Mouse (Mus musculus): ENCODE data around the gene Psen1. TPM values are rescaled to one million over a fixed set of nuclear protein-coding genes. Genes with fewer than 3 reads are reported as not detected.
A peak's percentile ranks its signal among the peaks of the same experiment; 100 is the strongest.

The Psen1 gene
- polyA plus RNA-seq, 1 experiment from 2014 or later, result 76.9 TPM

DNA sequence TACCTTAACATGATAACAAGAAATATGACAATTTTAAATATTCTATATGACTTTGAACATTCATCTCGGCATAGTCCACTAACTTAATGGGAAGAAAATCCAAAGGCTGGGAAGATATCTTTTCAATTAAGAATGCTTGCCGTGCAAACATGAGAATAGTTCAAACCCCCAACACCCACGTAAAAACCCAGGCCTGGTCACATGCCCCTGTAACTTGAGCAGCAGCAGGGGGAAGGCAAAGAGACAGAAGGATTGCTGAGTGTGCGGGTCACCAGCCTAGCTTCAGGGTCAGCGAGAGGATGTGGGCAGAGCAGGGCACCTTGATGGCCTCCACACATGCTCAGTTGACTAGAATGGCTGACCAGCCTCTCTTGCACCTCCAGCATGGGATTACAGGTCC, 53.8 kb downstream of the Psen1 start:
- H3K27me3 ChIP-seq (ENCODE audit: control insufficient read depth, insufficient read depth, low read length), result no peaks in the 10 kb centered on the region
- H3K36me3 ChIP-seq (ENCODE audit: control insufficient read depth, insufficient read depth, low read length), result no peaks in the 10 kb centered on the region
- ATAC-seq (ENCODE audit: insufficient read depth, low FRiP score), result no peak
- no peak overlapping the region for H3K4me3 ChIP-seq (replicated peaks; ENCODE audit: low read length)
- WGBS, result 56% methylated on average over 5 of the region's 5 CpGs
- peaks cover 4% of the 10 kb centered on the region; the same call in 1 of the 2 replicates for H3K4me1 ChIP-seq (ENCODE audit: control insufficient read depth, insufficient read depth, low read length)
- H3K4me2 ChIP-seq (ENCODE audit: low read depth, low read length), result no peak overlapping the region
- no peak overlapping the region for H3K27ac ChIP-seq (ENCODE audit: low read length)
- no peak overlapping the region for H3K9ac ChIP-seq (ENCODE audit: low read length)
- H3K9me3 ChIP-seq (replicated peaks; ENCODE audit: control insufficient read depth, low read length), result 0 out of 2 replicates have a peak, but pooled peaks cover 4% of the 10 kb centered on the region

DNA sequence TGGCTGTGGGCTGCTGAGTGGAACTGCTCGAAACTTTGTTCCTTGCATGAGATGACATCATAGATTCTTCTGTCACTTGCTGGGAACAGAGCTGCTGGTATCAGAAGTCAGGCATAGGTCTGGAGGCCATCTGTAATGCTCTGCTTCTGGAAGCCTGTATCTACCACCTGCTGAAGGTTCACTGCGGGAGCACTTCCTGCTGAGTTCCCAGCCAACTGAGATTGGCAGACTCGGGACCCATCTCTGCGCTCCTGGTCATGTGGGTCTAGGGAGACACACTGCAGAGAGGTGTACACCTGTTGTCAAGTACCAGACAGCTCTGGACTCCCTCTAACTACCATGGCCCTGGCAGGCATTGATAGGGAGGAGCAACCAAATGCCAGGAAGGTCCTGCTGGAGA, 54.9 kb downstream of the Psen1 start:
- 73% methylated on average over 4 of the region's 4 CpGs for WGBS

DNA sequence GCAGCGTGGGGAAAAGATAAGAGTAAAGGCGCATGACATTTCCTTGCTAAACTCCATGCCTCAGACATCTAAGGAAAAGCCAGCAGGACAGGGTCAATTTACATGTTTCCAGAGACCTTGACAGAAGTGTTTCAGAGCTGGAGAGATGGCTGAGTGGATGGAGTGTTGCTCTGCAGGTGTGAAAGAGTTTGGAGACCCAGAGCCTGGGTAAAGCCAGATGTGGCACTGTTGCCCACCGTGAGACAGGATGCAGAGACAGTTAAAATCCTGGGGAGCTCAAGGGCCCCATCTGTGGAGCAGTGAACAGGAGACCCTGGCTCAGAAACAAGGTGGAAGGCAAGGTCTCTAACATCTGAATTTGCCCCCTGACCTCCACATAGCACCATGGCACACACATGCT, 55.8 kb downstream of the Psen1 start:
- Histone ChIP-seq H3K9me3 (replicated peaks; ENCODE audit: control insufficient read depth, low read length) (0 out of 2 replicates have a peak, but pooled peaks cover 4% of the 10 kb centered on the region), H3K27ac (ENCODE audit: low read length) (no peak overlapping the region), H3K9ac (ENCODE audit: low read length) (no peak overlapping the region), H3K4me3 (replicated peaks; ENCODE audit: low read length) (no peak overlapping the region), H3K36me3 (ENCODE audit: control insufficient read depth, insufficient read depth, low read length) (no peaks in the 10 kb centered on the region), H3K27me3 (ENCODE audit: control insufficient read depth, insufficient read depth, low read length) (no peaks in the 10 kb centered on the region), H3K4me2 (ENCODE audit: low read depth, low read length) (no peak overlapping the region), H3K4me1 (ENCODE audit: control insufficient read depth, insufficient read depth, low read length) (peaks cover 4% of the 10 kb centered on the region; the same call in 1 of the 2 replicates)
- ATAC-seq (ENCODE audit: insufficient read depth, low FRiP score), result no peak
- WGBS, result 58% methylated on average over 3 of the region's 3 CpGs

More for the DNA sequence above, 54.9 kb downstream of the Psen1 start:
- Histone ChIP-seq H3K9ac (ENCODE audit: low read length) (no peak overlapping the region), H3K4me1 (ENCODE audit: control insufficient read depth, insufficient read depth, low read length) (peaks cover 4% of the 10 kb centered on the region; the same call in 1 of the 2 replicates), H3K27me3 (ENCODE audit: control insufficient read depth, insufficient read depth, low read length) (no peaks in the 10 kb centered on the region), H3K9me3 (replicated peaks; ENCODE audit: control insufficient read depth, low read length) (0 out of 2 replicates have a peak, but pooled peaks cover 4% of the 10 kb centered on the region), H3K4me3 (replicated peaks; ENCODE audit: low read length) (no peak overlapping the region), H3K27ac (ENCODE audit: low read length) (no peak overlapping the region), H3K4me2 (ENCODE audit: low read depth, low read length) (no peak overlapping the region), H3K36me3 (ENCODE audit: control insufficient read depth, insufficient read depth, low read length) (no peaks in the 10 kb centered on the region)
- no peak for ATAC-seq (ENCODE audit: insufficient read depth, low FRiP score)

DNA sequence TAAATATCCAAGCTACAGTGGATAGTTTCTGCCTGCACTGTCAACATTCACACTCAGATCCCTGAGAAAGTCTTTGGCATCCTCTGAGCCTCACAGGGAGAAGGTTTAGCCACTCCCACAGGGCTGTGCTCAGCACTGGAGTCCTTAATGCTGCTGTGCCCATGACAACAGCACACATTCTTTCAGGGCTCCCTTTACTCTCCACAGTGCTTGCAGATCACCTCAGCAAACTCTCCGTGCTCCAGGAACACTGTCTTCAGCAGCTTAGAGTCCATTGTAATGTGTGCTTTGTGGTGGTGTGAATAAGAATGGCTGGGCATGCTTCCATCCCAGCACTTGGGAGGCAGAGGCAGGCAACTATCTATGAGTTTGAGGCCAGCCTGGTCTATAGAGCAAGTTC, 61.2 kb downstream of the Psen1 start:
- Histone ChIP-seq H3K27ac (ENCODE audit: low read length) (no peak overlapping the region), H3K36me3 (ENCODE audit: control insufficient read depth, insufficient read depth, low read length) (no peaks in the 10 kb centered on the region), H3K4me2 (ENCODE audit: low read depth, low read length) (no peak overlapping the region), H3K27me3 (ENCODE audit: control insufficient read depth, insufficient read depth, low read length) (no peaks in the 10 kb centered on the region), H3K9me3 (replicated peaks; ENCODE audit: control insufficient read depth, low read length) (no peaks in the 10 kb centered on the region), H3K4me1 (ENCODE audit: control insufficient read depth, insufficient read depth, low read length) (peaks cover 9% of the 10 kb centered on the region), H3K4me3 (replicated peaks; ENCODE audit: low read length) (no peak overlapping the region), H3K9ac (ENCODE audit: low read length) (no peak overlapping the region)
- 56% methylated on average over 1 of the region's 1 CpGs for WGBS
- no peak for ATAC-seq (ENCODE audit: insufficient read depth, low FRiP score)

DNA sequence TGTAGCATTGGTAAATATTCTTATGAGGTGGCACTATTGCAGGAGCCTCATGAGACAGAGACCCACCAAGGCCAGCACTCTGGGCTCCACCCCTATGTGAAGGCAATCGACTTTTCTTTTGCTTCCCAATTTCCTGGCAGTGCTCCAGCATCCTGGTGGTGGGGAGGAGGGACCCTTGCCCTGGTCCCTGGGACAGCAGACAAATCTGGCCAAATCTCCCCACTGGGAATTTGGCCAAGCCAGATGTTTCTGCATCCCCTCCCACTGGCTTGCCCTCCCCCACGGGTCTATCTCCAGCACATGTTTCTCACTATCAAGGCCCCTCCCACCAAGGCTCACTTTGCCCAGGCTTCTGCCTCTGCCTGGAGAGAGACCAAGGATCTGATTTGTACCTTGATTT, 64.5 kb downstream of the Psen1 start:
- Histone ChIP-seq H3K4me1 (ENCODE audit: control insufficient read depth, insufficient read depth, low read length) (peaks cover 5% of the 10 kb centered on the region), H3K27ac (ENCODE audit: low read length) (no peak overlapping the region), H3K36me3 (ENCODE audit: control insufficient read depth, insufficient read depth, low read length) (no peaks in the 10 kb centered on the region), H3K9ac (ENCODE audit: low read length) (no peak overlapping the region), H3K4me2 (ENCODE audit: low read depth, low read length) (no peak overlapping the region), H3K9me3 (replicated peaks; ENCODE audit: control insufficient read depth, low read length) (no peaks in the 10 kb centered on the region), H3K27me3 (ENCODE audit: control insufficient read depth, insufficient read depth, low read length) (no peaks in the 10 kb centered on the region), H3K4me3 (replicated peaks; ENCODE audit: low read length) (no peak overlapping the region)
- 20% methylated on average over 2 of the region's 2 CpGs for whole genome bisulfite sequencing
- peak; percentile 72; the same call in 1 of the 2 replicates for ATAC-seq (ENCODE audit: insufficient read depth, low FRiP score)

DNA sequence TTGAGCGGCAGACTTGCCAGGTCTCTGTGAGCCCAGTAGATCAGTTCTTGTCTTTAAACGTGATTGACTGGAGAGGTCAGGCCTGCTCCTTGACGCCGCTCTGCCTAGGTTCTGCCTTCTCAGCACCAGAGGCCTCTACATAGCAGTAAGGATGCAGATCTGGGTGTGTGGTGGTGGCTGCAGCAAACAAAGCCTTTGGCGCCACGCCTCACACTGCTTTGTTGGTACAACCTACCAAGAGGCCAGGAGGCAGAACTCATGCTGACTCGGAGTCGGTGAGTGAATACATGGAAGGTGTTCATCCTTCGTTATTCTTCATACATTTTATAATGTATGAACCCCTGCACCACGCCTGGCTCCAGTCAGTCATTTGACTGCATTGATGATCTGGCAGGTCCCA, 70.8 kb downstream of the Psen1 start:
- Histone ChIP-seq H3K4me3 (replicated peaks; ENCODE audit: low read length) (no peak overlapping the region), H3K27ac (ENCODE audit: low read length) (no peak overlapping the region), H3K9me3 (replicated peaks; ENCODE audit: control insufficient read depth, low read length) (no peaks in the 10 kb centered on the region), H3K9ac (ENCODE audit: low read length) (no peak overlapping the region), H3K36me3 (ENCODE audit: control insufficient read depth, insufficient read depth, low read length) (no peaks in the 10 kb centered on the region), H3K27me3 (ENCODE audit: control insufficient read depth, insufficient read depth, low read length) (no peaks in the 10 kb centered on the region), H3K4me2 (ENCODE audit: low read depth, low read length) (no peak overlapping the region), H3K4me1 (ENCODE audit: control insufficient read depth, insufficient read depth, low read length) (peaks cover 12% of the 10 kb centered on the region)
- peak; percentile 18; the same call in 1 of the 2 replicates for ATAC-seq (ENCODE audit: insufficient read depth, low FRiP score)
- 72% methylated on average over 10 of the region's 10 CpGs for WGBS

DNA sequence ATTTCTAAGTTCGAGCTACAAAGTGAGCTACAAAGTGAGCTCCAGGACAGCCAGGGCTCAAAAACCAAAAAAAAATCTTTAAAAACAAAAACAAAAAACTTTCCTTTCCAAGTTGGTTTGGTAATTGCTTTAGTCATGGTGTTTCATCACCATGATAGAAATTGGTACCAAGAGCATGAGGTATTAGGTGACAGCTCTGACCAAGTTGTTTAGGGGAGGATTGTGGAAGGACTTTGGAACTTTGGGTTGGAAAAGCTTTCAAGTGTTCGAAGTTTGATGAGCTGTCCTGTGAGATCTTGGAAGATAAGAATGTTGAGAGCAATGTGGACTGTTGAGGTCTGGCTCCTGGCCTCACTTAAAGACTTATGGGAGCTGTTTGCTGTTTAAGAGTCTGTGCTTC, 72.2 kb downstream of the Psen1 start:
- no peak overlapping the region for H3K4me2 ChIP-seq (ENCODE audit: low read depth, low read length)
- no peak overlapping the region for H3K9ac ChIP-seq (ENCODE audit: low read length)
- no peaks in the 10 kb centered on the region for H3K27me3 ChIP-seq (ENCODE audit: control insufficient read depth, insufficient read depth, low read length)
- no peak overlapping the region for H3K4me3 ChIP-seq (replicated peaks; ENCODE audit: low read length)
- 86% methylated on average over 2 of the region's 2 CpGs for WGBS
- peaks cover 20% of the 10 kb centered on the region for H3K4me1 ChIP-seq (ENCODE audit: control insufficient read depth, insufficient read depth, low read length)
- no peaks in the 10 kb centered on the region for H3K36me3 ChIP-seq (ENCODE audit: control insufficient read depth, insufficient read depth, low read length)
- H3K27ac ChIP-seq (ENCODE audit: low read length), result no peak overlapping the region
- no peaks in the 10 kb centered on the region for H3K9me3 ChIP-seq (replicated peaks; ENCODE audit: control insufficient read depth, low read length)
- ATAC-seq (ENCODE audit: insufficient read depth, low FRiP score), result no peak

DNA sequence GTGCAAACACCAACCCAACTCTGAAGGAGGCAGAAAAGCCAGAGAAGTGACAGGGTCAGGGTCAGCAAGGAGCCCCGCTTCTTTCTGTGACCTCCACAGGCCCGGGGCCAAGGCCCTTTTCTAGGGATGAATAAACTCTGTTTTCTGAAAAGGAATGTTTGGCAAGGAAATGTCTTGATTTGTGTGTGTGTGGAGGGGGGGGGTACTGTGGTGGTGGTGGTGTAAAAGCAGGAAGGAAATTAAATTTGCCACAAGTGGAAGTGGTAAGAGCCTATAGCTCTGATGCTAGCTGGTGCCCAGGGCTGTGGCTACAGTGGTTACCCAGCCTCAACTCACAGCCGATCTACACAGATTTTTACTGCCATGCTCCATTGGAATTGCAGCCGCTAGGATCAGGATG, 74.8 kb downstream of the Psen1 start:
- Histone ChIP-seq H3K9ac (ENCODE audit: low read length) (no peak overlapping the region), H3K9me3 (replicated peaks; ENCODE audit: control insufficient read depth, low read length) (no peaks in the 10 kb centered on the region), H3K36me3 (ENCODE audit: control insufficient read depth, insufficient read depth, low read length) (no peaks in the 10 kb centered on the region), H3K4me1 (ENCODE audit: control insufficient read depth, insufficient read depth, low read length) (peaks cover 20% of the 10 kb centered on the region), H3K4me2 (ENCODE audit: low read depth, low read length) (no peak overlapping the region), H3K27me3 (ENCODE audit: control insufficient read depth, insufficient read depth, low read length) (no peaks in the 10 kb centered on the region), H3K27ac (ENCODE audit: low read length) (peak overlapping the region; percentile 85), H3K4me3 (replicated peaks; ENCODE audit: low read length) (no peak overlapping the region)
- ATAC-seq (ENCODE audit: insufficient read depth, low FRiP score), result no peak
- 33% methylated on average over 4 of the region's 4 CpGs for WGBS

DNA sequence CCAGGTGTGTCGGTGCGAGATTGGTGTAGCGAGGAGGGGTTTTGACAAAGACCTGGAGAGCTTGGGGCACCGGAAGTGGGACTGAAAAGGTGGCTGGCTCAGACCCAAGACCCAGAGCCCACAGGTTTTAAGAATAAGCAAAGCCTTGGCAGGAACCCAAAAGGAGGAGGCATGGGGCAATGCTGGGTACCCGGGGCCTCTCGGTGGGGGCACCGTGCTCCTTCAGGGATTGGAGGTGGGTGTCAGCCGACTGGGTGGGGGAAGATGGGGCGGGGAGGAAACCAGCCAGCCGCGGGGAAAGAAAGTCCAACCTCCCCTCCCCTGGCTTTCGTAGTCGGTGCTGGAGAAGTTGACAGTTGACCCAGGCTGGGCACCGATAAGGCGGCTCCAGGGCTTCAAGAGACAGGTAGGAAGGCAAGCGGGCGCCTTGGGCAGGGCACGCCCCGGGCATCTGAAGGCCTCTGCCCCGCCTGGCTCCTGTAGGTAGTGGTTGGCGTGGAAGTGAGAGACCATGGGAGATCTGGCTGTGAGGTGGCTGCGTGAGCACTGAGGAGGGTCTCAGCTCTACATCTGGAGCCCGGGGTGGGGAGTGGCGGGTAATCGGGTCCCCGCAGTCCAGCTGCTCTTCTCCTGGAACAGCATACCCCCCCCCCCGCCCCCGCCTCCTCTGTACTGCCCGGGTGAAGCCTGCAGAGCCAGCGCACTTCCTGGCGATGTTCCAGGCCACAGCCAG, 75.5 kb downstream of the Psen1 start, which contains the start of gene Papln:
Gene Papln (plus strand): TSS at position 324 of the 733 bp plus-strand sequence.
- ATAC-seq (ENCODE audit: insufficient read depth, low FRiP score), result peak; percentile 57

More for the DNA sequence above, 75.5 kb downstream of the Psen1 start, which contains the start of gene Papln:
- Histone ChIP-seq H3K9ac (ENCODE audit: low read length) (peak within 1 kb of the TSS; percentile 72), H3K4me1 (ENCODE audit: control insufficient read depth, insufficient read depth, low read length) (peaks cover 26% of the 10 kb centered on the region), H3K9me3 (replicated peaks; ENCODE audit: control insufficient read depth, low read length) (no peaks in the 10 kb centered on the region), H3K27ac (ENCODE audit: low read length) (peak within 1 kb of the TSS; percentile 85), H3K4me2 (ENCODE audit: low read depth, low read length) (peak within 1 kb of the TSS; percentile 84), H3K36me3 (ENCODE audit: control insufficient read depth, insufficient read depth, low read length) (no peaks in the 10 kb centered on the region), H3K4me3 (replicated peaks; ENCODE audit: low read length) (peak within 1 kb of the TSS; percentile 48), H3K27me3 (ENCODE audit: control insufficient read depth, insufficient read depth, low read length) (no peaks in the 10 kb centered on the region)
- 5% methylated on average over 30 of the region's 31 CpGs for WGBS

Data from stomach, embryonic 16.5 days (tissue).